Mouse (Mus musculus): Measurements from ENCODE around the gene Lrrc15.

Lrrc15 gene

DNA sequence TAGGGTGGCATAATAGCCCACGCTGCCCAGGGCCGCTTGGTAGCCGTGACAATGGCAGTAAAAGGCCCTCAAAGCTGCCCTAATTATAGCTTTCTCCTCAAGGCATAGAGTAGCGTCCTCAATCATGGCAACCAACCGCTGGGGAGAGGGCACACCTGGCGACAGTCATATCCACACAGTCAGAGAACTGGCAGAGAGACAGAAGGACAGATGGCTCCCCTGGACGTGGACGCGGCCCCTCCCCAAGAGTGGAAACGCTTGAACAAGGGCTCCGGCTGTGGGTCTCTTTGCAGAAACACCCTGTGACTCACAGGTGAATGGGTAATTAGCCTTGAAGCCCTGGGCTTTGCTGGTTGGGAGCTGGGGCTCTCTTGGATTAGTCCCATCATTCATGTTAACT, 4.7 kb downstream of the Lrrc15 start:
- DNase-seq (ENCODE audit: low read depth, low spot score): no peak

DNA sequence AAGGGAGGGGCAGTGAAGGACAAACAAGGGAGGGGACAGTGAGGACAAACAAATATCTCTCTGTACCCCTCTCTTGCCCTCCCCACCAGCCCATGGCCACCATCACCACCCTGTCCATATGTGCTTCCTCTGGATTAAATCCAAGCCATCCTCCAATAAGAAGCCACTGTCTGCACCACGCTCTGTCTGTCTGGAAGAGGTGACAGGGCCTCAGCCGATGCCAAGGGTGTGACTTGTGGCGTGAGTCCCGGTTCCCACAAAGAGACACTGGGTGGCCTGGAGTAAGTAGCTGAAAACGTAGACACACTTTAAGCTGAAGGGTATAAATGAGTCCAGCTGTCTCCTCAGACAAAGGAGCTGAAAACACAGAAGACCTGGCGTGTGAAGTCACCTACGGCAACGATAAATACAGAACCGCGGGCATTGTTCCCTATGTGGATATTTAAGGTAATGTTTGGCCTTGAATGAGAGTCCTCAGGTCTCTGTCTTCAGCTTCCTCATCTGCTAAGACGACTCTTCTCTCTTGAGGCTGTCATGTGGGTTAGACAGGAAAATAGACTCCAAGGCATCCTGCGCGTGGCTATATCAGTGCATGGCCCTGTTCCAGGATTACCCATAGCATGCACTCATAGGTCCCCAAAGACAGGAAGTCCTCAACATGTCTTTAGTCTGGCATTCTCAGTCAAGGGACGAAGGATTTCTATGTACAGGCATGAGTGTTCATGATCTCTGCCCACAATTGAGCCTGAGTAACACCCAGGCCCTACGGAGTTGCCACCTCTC, 7.3 kb downstream of the Lrrc15 start:
- no peak for DNase-seq (ENCODE audit: low read depth, low spot score)

DNA sequence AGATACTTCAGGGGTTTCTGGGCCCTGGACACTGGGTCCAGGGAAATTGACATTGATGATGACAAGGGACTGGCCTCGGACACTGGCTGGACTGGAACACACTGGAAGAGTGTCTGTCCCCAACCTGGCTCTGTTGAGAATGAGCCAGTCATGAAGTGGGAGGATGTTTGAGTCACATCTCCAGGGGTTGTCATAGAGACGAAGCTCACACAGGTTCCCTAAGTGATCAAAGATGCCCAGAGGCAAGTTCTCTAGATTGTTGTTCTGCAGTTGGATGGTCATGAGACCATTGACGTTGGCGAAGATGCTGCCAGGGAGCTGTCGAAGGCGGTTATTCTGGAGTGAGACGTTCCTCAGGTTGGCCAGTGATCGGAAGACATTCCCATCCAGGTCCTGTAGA, 10.0 kb downstream of the Lrrc15 start:
- no peak for DNase-seq (ENCODE audit: low read depth, low spot score)

DNA sequence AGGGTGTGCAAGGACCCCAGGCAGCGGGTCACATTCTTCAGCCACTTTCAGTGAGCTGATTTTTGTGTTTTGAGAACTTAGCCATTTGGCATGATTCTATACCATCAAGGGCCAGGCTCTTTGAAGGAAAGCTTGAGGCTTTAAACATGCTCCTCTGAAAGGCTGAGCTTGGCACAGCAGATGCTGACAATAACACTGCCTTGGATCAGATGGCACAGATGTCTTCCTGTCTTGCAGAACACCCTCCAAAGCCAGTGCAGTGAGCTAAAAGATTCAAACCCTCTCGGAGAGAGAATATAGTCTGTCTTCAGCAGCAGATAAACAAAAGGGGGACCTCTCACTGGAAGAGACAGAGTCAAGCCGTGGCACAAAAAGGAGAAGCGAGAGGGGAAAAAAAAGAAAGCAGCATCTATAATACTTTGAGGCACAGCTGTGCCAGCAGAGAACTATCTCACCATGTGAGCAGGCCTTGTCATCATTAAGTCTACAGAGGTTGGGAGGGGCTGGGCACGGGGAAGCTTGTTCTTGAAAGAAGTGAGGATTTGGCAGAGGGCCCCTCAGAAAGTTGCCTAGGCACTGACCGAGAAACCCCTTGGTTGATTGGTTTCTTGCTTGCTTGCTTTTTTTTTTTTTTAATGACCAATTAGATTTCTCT, 11.0 kb downstream of the Lrrc15 start:
- DNase-seq (ENCODE audit: low read depth, low spot score): no peak

DNA sequence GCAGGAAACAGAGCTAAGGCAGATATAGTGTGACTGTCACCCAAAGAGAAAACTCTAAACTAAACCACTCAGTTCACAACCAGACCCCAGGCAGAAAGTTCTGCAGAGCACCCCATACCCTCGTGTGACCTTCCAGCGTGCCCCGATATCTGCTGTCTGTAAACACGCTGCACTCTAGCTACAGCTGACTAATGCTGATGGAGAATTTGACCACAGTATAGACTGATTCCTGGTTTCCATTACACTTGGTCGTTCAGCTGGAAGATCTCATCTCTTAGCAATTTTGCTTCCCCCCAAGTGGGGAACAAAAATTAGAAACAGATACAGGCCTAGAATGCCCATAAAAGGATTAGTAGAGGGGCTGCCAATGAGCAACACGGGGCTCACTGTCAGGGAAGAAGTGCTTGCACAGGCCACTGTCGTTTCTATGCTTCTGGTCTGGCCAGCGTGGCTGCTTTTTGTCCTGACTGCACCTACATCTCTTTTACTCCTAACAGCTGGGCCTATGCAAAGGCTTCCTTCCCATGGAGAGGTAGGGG, 11.8 kb downstream of the Lrrc15 start:
- DNase-seq (ENCODE audit: low read depth, low spot score): no peak

DNA sequence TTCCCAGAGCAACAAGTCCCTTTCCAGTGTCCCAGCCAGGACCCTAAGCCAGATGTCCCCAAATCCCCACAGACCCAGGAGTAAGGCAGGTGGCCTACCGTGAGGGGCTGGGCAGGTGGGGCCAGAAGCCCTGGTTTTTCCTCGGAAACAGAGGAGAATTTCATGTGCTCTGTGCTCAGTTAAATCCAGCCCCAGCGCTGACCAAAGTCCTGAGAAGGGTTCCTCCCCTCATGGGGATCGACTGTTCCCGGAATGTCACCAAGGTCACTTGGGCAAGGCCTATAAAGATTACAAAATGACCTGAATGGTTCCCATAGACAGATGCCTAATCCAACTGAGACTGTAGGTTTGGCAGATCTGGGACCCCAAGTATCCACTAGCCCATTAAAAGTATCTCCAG, 15.7 kb downstream of the Lrrc15 start, which contains the start of gene Cpn2:
Cpn2 (minus strand) TSS at position 141 of the 400 bp plus-strand sequence.
- DNase-seq (ENCODE audit: low read depth, low spot score): no peak

DNA sequence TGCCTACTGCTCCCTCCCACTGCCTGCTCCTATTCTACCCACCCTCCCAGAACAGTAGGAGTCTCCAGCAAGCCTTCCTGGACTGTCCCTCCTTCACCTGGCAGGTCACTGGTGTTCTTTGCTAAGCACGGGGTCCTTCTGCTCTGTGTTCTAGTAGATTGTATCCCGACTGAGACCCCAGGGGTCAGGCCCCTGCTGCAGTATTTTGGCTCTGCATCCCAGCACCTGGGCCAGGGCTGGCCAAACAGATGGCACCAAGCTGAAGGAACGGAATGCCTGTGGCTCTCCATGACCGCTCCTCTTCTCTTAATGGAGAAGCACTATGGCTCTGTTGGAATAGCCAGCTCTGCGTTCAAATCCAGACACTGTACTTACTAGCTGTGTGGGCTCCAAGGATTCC, 16.5 kb downstream of the Lrrc15 start:
- no peak for DNase-seq (ENCODE audit: low read depth, low spot score)

DNA sequence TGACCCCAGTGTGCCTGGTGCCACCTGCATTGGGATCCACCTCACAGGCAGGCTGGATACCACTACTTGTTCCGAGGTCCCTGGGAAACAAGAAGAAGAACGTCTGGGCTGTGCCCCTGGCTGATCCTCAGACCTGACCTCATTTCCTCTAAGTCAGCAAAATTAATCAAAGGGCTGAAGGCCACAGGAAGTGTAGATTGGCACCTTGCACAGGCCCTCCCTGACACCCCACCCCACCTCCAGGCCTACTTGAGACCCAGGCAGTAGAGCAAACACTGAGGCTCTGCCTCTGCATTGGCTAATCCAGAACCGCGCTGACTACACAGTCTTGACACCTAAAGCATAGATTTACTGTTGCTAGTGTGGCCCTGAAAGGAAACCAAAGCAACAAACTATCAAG, 17.4 kb downstream of the Lrrc15 start:
- DNase-seq (ENCODE audit: low read depth, low spot score): no peak

DNA sequence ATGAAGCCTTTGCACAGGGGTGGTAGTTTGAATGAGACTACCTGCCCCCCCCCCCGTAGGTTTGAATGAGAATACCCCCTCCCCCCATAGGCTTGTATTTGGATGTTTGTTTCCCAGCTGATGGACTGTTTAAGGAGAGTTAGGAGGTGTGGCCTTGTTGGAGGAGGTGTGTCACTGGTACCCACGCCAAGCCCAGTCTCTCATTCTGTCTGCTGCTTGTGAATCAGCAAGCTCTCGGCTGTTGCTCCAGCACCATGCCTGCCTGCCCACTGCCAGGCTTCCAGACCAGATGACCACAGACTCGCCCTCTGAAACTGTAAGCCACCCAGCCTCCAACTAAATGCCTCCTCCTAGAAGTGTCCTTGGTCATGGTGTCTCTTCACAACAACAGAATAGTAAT, 19.9 kb downstream of the Lrrc15 start:
- DNase-seq (ENCODE audit: low read depth, low spot score): no peak

DNA sequence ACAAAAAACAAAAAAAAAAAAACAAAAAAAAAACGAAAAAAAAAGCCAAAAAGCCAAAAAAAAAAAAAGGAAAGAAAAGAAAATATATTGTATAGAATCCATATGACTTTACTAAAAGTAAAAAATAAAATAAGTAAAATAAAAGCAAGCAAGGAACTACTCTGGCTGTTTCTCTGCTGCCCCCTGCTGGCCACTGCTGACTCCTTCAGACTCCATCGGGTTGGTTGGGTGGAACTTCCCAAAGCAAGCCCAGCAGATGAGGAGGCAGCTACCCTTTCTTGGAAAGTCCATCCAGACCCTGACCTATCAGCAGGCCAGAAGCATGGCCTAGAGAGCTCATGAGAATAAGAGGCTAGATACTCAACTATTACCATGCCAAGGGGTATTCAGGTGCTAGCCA, 20.4 kb downstream of the Lrrc15 start:
- no peak for DNase-seq (ENCODE audit: low read depth, low spot score)

DNA sequence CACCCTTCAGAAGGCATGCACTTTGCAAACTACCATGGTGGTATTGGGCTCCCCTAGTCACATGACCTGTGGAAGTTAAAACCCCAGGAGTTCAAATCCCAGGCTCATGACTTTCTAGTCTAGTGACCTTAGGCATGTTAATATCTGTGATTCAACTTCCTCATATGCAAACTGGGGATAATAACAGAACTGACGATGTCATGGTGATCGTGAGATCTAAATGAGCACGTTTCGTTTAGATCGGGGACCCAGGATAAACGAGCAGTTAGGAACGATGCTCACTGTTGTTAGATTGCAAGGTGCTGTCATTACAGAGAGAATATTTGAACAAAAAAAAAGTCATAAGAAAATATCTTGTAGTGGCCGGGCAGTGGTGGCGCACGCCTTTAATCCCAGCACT, 20.9 kb downstream of the Lrrc15 start:
- DNase-seq (ENCODE audit: low read depth, low spot score): no peak

DNA sequence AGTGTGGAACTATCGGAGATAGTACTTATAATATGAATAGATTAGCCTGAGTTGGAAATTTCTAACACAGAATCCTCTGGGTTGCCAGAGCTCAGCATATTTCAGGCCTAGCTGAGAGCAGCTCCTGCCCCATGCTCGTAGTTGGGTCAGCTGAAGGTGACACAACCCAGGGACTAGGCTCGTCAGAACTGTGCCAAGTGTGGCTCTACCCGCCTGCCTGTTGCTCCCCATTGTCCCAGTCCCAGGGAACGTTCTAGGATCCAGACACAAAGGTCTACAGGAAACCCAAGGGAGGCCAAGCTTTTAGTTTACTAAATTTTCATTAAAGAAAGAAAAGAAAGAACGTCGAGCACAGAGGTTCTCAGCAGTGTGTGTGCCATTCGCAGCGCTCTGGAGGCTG, 21.7 kb downstream of the Lrrc15 start:
- DNase-seq (ENCODE audit: low read depth, low spot score): no peak

DNA sequence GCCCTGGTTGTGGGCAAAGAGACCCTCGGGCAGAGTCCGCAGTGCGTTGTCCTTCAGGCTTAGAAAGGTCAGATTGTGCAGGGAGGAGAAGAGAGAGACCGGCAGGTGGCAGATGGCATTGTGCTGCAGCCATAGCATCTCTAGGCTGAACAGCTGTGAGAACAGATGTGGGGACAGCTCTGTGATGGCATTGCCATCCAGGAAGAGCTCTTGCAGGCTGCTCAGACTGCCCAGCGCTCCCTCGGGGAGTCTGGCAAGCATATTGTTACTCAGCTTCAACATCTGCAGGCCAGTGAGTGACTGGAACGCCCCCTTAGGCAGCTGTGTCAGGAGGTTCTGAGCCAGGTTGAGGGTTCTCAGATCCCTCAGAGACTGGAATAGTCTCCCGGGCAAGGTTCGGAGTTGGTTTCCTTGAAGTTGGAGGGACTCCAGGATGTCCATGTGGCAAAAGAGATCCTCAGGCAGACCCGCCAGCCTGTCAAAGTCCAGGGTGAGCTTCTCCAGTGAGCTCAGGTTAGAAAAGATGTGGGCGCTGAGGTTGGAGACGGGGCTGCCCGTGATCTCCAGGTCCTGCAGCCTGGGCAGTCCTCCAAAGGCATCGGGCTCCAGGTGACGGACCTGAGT, 22.9 kb downstream of the Lrrc15 start:
- DNase-seq (ENCODE audit: low read depth, low spot score): no peak

DNA sequence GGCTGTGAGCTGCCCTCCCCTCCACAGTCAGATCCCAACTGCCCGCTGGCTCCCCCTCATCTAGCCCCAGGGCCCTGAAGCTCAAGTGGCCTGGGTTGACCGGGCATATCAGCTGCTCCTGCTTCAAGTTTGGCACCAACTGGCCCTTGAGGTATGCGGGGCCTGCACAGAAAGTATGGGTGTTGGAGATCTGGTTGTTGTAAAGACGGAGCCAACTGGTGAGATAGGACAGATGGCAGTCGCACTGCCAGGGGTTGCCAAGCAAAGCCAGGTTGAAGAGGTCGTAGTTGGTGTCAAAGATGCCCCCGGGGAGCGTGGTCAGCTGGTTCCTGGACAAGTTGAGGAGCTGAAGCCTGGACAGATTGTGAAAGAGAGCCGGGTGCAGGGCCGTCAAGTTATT, 23.6 kb downstream of the Lrrc15 start:
- DNase-seq (ENCODE audit: low read depth, low spot score): no peak

DNA sequence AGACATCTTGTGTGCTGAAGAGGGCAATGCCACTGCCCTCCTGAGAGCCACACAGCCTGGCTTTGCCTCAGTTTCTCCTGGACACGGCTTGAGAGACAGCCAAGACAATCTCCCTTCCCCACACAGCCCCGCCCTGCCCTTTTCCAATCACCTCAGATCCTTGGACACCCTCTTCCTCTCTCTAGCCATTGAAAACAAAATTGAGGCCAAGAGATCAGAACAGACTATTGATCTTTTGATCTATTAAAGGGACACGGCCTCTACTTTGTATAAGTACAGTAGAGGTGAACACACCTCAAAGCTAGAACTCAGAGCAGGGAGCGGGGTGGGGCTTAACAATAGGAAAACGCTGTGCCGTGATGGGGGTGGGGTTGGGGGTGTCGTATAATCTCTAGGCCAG, 24.6 kb downstream of the Lrrc15 start:
- DNase-seq (ENCODE audit: low read depth, low spot score): no peak

DNA sequence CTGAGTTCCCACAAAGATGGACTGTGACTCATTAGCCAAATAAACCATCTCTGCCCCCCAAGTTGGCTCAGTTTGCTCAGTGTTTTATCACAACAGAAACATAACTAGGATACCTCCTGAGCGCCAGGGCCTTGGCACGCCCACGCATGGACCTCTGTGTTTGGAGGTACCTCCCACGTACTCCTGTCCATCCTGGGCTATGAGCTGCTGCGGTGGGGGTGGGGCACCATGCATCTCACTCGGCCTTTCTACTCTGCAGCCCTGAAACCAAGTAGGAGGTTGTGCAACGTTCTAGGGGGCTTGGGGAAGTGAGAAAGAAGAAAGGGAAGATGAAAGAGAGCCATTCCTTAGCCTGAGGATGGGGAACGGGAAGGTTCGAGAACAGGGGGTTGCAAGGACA, 25.3 kb downstream of the Lrrc15 start:
- no peak for DNase-seq (ENCODE audit: low read depth, low spot score)

DNA sequence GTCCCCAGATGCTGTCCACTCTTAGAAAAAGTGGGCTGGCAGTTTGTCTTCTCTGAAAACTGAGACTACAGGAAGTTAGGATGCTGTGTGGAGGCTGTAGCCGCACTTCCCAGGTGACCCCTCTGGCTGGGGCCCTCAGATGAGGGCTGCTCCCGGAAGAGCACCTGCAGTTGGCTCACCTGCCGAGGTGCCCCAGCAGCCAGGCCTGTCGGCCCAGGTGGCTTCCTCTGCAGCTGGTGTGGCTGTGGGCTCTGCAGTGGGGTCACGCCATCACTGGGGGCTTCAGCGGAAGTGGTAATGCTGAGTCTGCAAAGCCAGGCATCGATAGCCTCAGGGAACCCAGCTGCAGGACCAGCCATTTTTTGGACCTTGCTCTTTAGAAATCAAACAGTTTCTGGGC, 28.0 kb downstream of the Lrrc15 start:
- DNase-seq (ENCODE audit: low read depth, low spot score): no peak

DNA sequence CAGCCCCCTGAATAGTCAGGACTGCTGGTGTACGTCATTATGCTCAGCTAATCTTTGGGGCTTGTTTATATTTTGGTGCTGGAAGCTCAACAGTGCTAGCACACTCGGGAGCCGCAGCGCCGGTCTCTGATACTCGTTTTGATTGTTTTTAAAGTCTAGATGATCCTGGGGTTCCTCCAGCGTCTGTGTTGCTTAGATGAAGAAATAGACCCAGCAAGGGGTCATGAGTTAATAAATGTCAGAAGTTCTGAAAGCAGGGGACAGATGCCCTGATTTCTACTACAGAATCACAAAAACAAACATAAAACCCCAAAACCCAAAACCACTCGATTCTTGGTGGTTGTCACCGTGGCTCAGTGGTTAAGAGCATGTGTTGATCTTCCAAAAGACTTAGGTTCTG, 29.2 kb downstream of the Lrrc15 start:
- DNase-seq (ENCODE audit: low read depth, low spot score): no peak

DNA sequence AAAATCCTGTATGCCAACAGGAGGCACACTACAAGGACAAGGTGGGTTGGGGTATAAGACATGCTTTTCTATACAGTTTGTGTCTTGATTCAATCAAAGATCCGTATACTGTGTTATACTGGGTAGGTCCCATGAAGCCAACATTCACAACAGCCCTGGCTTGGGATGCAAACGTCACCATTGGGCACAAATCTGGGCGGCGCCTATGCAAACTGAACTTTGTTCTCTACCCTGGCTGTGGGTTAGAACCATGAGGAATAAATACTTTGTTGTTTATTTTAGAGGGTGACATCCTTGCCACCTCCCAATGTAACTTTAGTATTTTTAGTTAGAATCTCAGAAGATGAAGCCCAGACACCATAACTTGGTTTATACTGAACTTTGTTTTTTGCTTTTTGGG, 29.7 kb downstream of the Lrrc15 start:
- DNase-seq (ENCODE audit: low read depth, low spot score): no peak

DNA sequence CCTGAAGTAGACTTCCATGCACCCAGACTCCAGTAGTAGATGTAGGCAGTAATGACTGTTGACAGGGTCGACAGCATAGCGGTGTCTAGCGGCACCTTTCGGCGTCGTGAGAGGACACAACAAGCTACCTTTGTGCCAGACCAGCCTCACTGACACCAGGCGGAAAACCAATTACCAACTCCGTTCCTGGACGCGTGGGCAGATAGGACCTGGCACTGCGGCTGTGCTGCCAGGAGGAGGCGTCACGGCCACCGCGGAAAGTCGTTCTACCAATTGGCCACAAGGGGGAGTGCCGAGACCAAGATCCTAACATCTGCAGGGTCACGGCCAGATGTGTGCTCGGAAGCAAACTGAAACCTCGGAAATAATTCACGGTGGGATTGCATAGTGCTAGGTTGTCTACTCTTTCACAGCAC, 31.0 kb downstream of the Lrrc15 start:
- no peak for DNase-seq (ENCODE audit: low read depth, low spot score)

DNA sequence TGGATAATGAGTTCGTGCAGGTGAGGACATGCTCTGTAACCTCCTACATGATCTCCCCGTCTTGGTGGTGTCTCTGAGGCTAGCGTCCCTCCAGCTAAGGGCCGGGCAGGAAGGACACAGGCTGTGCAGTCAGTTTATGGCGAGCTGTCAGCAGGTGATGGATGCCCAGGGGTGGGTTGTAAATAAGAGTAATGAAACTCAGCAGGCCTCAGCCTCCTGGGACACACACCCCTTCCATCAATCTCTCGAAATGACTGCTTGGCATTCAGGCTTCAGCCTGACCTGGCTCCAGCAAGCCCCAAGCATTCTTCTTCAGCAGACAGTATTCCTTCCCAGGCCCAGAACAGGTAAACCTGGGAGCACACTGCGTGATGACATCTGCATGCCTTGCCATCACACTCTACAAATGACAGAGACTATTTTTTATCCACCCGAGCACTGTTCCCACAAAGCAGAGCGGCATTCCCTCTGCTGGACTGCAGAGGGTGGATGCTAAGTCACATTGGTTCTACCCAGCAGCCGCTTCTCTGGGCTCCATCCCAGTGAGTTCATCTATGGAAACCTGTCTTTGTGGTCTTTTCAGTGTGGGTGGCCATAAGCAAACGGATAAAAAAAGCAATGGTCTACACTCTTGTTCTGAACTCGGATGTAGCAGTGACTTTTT, 38.9 kb downstream of the Lrrc15 start:
- no peak for DNase-seq (ENCODE audit: low read depth, low spot score)

DNA sequence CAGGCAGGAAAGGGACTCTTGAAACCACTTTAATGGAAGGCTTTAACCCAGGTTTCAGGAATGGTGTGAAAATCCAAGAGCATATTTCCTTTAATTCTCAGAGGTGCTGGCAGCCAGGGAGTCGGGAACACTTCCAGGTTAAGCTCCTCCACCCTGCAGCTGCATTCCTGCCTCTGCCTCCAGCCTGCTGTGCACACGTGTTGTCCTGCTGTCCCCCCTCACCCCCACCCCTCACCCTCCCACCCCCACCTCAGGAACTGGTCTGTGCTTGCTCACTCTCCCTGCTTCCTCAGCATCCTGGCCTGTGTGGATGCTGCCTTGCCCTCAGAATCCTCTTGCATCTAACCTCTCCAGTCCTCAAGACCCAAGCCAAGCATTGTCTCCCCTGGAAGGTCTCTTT, 41.4 kb downstream of the Lrrc15 start:
- no peak for DNase-seq (ENCODE audit: low read depth, low spot score)

Measured in brain, embryonic 18.5 days (tissue).